Mouse (Mus musculus) kidney, postnatal 0 days (tissue): ENCODE data around the gene Scfd2. TPM values are rescaled to one million over a fixed set of nuclear protein-coding genes. Genes with fewer than 3 reads are reported as not detected.

Experiments
- ATAC-seq: fragments of 200-750 bp; cut with Nextera tagmentation; replicated peaks from 2 replicates; pipeline ENCODE4 v1.8.0; 2017; ENCODE audit warnings: low read depth, moderate number of reproducible peaks, moderate TSS enrichment, moderate library complexity; ENCODE audit not compliant: low FRiP score
- DNase-seq: peaks from one replicate; pipeline ENCODE4 v3.0.0-alpha.2; 2016; ENCODE audit warnings: low spot score
- H3K27ac ChIP-seq: fragments of 300-500 bp; sonication (generic); 2 replicates; pipeline ENCODE4 v1.5.1; 2014; ENCODE audit warnings: mild to moderate bottlenecking
- H3K27me3 ChIP-seq: fragments of 300-500 bp; sonication (generic); 2 replicates; pipeline ENCODE4 v1.6.1; 2014; ENCODE audit warnings: low read length, mixed read lengths; ENCODE audit not compliant: insufficient read depth
- H3K36me3 ChIP-seq: fragments of 300-500 bp; sonication (generic); 2 replicates; pipeline ENCODE4 v1.6.1; 2014; ENCODE audit warnings: low read length, mixed read lengths; ENCODE audit not compliant: insufficient read depth
- H3K4me1 ChIP-seq: fragments of 300-500 bp; sonication (generic); replicated peaks from 2 replicates; pipeline ENCODE4 v1.6.1; 2014; ENCODE audit warnings: antibody characterized with exemption, low read length, mixed read lengths; ENCODE audit not compliant: insufficient read depth
- H3K4me2 ChIP-seq: fragments of 300-500 bp; sonication (generic); 2 replicates; pipeline ENCODE4 v1.6.1; 2014; ENCODE audit warnings: mild to moderate bottlenecking, low read length, moderate library complexity, mixed read lengths
- H3K4me3 ChIP-seq: fragments of 300-500 bp; sonication (generic); replicated peaks from 2 replicates; pipeline ENCODE4 v1.5.1; 2014; ENCODE audit warnings: low read depth, low read length
- H3K9ac ChIP-seq: fragments of 300-500 bp; sonication (generic); 2 replicates; pipeline ENCODE4 v1.6.1; 2014; ENCODE audit warnings: low read depth, low read length
- H3K9me3 ChIP-seq: fragments of 300-500 bp; sonication (generic); replicated peaks from 2 replicates; pipeline ENCODE4 v1.6.1; 2016; ENCODE audit warnings: low read length, inconsistent platforms, mixed read lengths
- CTCF ChIP-seq: IDR thresholded peaks from 2 replicates; pipeline ENCODE4 v1.5.1; 2016; ENCODE audit warnings: antibody characterized with exemption, low read depth, mild to moderate bottlenecking, moderate library complexity
- WGBS: fragments of 180-500 bp; shearing (Covaris S2); extraction: QIAGEN DNeasy Blood & Tissue Kit; methylation state at CpG from one replicate; pipeline ENCODE4 v1.1.7; 2014; 5-methylcytosine and 5-hydroxymethylcytosine counted together
- polyA plus RNA-seq: library from polyadenylated mRNA; unstranded; fragments of >200 nt; fragmentation: Nextera tagmentation; extraction: Ambion mirVana; gene quantifications from 2 replicates; pipeline ENCODE4 v1.2.1, GENCODE M21; 2015

The Scfd2 gene
- polyA plus RNA-seq, 1 experiment from 2014 or later = 16.8 TPM

- no peak for ATAC-seq
- 19% methylated on average over 1 of the region's 1 CpGs for WGBS
- DNase-seq = no peak
- Histone ChIP-seq H3K36me3 (no peaks in the 10 kb centered on the region), H3K4me2 (no peak overlapping the region), H3K4me1 (no peaks in the 10 kb centered on the region), H3K4me3 (no peak overlapping the region), H3K27ac (no peak overlapping the region), H3K27me3 (no peaks in the 10 kb centered on the region), H3K9me3 (no peaks in the 10 kb centered on the region), H3K9ac (no peak overlapping the region)
- no peak for TF ChIP-seq CTCF
These were observed 168.3 kb downstream of the Scfd2 start for GRCm38 (mm10) chr5:74363296-74363695.

DNA sequence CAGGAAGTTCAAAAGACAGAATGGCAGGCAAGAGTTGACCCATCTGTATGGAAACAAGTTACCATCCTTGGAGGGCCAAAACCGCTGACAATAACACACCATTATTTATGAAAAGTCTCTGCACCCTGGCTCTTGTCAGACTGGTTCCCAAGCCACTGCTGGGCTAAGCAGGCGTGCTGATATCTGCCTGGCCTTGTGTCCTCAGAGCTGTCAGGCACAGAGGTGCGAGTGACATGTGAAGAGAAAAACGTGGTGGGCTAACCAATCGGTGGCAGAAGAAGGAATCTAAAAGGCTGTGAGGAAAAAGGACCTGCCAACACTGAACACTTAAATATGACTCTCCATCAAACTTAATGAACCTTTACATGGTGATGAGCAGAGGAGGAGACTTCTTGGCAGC, 170.0 kb downstream of the Scfd2 start:
- DNase-seq = no peak
- 29% methylated on average over 5 of the region's 5 CpGs for WGBS

DNA sequence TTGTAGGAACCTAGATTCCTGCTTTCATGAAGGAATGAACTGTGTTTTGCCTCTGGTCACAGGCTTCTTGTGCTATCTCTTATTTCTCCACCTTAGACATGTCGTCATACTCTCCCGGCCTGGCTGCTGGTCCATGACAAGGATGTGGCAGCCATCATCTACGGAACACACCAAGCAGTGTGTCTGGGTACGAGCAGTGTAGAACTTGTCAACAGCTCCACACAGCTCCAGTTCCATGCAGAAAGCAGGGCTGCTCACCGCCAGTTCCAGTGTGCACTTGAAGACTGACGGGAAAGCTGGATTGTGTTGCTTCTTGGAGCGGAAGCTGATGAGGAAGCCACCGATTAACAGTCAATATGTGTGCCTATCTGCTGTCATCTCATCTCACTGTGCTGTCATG, 173.5 kb downstream of the Scfd2 start:
- Histone ChIP-seq H3K27me3 (no peaks in the 10 kb centered on the region), H3K4me3 (no peak overlapping the region), H3K27ac (no peak overlapping the region), H3K36me3 (no peaks in the 10 kb centered on the region), H3K9ac (no peak overlapping the region), H3K4me1 (no peaks in the 10 kb centered on the region), H3K9me3 (no peaks in the 10 kb centered on the region), H3K4me2 (no peak overlapping the region)
- no peak for ATAC-seq
- DNase-seq = no peak
- TF ChIP-seq CTCF = no peak
- WGBS = 91% methylated on average over 8 of the region's 8 CpGs

More for the DNA sequence above, 170.0 kb downstream of the Scfd2 start:
- no peaks in the 10 kb centered on the region for H3K27me3 ChIP-seq
- no peak overlapping the region for H3K4me2 ChIP-seq
- TF ChIP-seq CTCF = no peak
- no peaks in the 10 kb centered on the region for H3K4me1 ChIP-seq
- H3K9ac ChIP-seq = no peak overlapping the region
- no peak overlapping the region for H3K4me3 ChIP-seq
- H3K27ac ChIP-seq = no peak overlapping the region
- no peaks in the 10 kb centered on the region for H3K36me3 ChIP-seq
- H3K9me3 ChIP-seq = no peaks in the 10 kb centered on the region
- ATAC-seq = 0 out of 2 replicates have a peak, but pooled peaks have one; percentile 29

DNA sequence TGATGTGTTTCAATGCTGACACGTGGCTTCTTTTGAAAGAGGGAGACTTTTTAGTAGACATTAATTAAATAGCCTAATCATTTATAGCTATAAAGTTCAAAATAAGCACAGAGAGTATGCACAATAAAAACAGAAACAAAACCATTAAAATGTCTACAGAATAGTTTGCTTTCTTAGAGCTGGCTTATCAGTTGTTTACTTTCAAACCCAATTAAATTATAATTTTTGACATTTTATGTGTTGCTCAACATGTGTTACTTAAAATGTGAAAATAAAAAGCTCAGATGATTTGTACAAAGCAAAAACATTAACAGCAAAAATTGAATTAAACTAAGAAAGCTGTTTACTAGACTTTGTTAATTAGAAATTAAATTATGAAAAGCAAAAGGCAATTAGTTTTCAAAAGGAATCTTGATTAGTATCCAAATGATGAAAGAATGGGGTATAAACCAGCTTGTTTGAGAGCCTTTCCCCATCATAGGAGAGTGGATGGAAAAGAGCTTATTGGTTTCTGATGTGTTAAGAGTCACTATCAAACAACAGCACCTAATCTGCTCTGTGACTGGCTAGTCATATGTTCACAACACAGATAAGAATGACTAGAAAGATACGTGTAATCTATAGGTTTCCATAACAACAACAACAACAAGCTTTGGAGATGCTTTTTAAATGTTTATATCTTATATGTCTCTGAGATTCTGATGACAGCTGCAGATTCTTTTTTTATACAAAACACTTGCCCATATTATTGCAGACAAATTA, 176.0 kb downstream of the Scfd2 start:
- Histone ChIP-seq H3K27me3 (no peaks in the 10 kb centered on the region), H3K27ac (no peak overlapping the region), H3K9me3 (no peaks in the 10 kb centered on the region), H3K4me1 (no peaks in the 10 kb centered on the region), H3K4me2 (no peak overlapping the region), H3K36me3 (no peaks in the 10 kb centered on the region), H3K9ac (no peak overlapping the region), H3K4me3 (no peak overlapping the region)
- TF ChIP-seq CTCF = no peak
- ATAC-seq (no peak), DNase-seq (peak; percentile 87)
- WGBS = 71% methylated on average over 2 of the region's 2 CpGs

GRCm38 (mm10) chr5:74350909-74351308, 180.7 kb downstream of the Scfd2 start:
- no peak for DNase-seq
- Histone ChIP-seq H3K27me3 (no peaks in the 10 kb centered on the region), H3K36me3 (no peaks in the 10 kb centered on the region), H3K4me3 (no peak overlapping the region), H3K9me3 (no peaks in the 10 kb centered on the region), H3K4me1 (no peaks in the 10 kb centered on the region), H3K27ac (no peak overlapping the region), H3K9ac (no peak overlapping the region), H3K4me2 (no peak overlapping the region)
- no peak for TF ChIP-seq CTCF
- ATAC-seq = no peak
- WGBS = 67% methylated on average over 4 of the region's 4 CpGs

- WGBS = 78% methylated on average over 11 of the region's 11 CpGs
- Histone ChIP-seq H3K36me3 (no peaks in the 10 kb centered on the region), H3K4me2 (no peak overlapping the region), H3K27ac (no peak overlapping the region), H3K9ac (no peak overlapping the region), H3K4me1 (no peaks in the 10 kb centered on the region), H3K4me3 (no peak overlapping the region), H3K9me3 (no peaks in the 10 kb centered on the region), H3K27me3 (no peaks in the 10 kb centered on the region)
- no peak for TF ChIP-seq CTCF
- ATAC-seq = no peak
- DNase-seq = no peak
These were observed 183.3 kb downstream of the Scfd2 start for GRCm38 (mm10) chr5:74348079-74348870.
